Mouse (Mus musculus) embryonic facial prominence, embryonic 14.5 days (tissue): ENCODE results near the gene Gm5751. TPM values are rescaled to one million over a fixed set of nuclear protein-coding genes. Genes with fewer than 3 reads are reported as not detected.

Experiments used
- ATAC-seq: fragments of 200-750 bp; cut with Nextera tagmentation; 2 replicates; pipeline ENCODE4 v1.8.0; 2017; ENCODE audit warnings: low read depth, moderate number of reproducible peaks, moderate TSS enrichment
- DNase-seq: peaks from one replicate; pipeline ENCODE4 v3.0.0-alpha.2; 2015; ENCODE audit warnings: low spot score
- H3K27ac ChIP-seq: fragments of 300-500 bp; sonication (generic); replicated peaks from 2 replicates; pipeline ENCODE4 v1.5.1; 2014; ENCODE audit warnings: low read depth, mild to moderate bottlenecking, low read length, moderate library complexity
- H3K27me3 ChIP-seq: fragments of 300-500 bp; sonication (generic); replicated peaks from 2 replicates; pipeline ENCODE4 v1.6.1; 2014; ENCODE audit warnings: low read length; ENCODE audit not compliant: control insufficient read depth, insufficient read depth
- H3K36me3 ChIP-seq: fragments of 300-500 bp; sonication (generic); 2 replicates; pipeline ENCODE4 v1.6.1; 2014; ENCODE audit warnings: low read length, mixed read lengths; ENCODE audit not compliant: control insufficient read depth, insufficient read depth
- H3K4me1 ChIP-seq: fragments of 300-500 bp; sonication (generic); 2 replicates; pipeline ENCODE4 v1.6.1; 2014; ENCODE audit warnings: antibody characterized with exemption, low read length; ENCODE audit not compliant: control insufficient read depth, insufficient read depth
- H3K4me2 ChIP-seq: fragments of 300-500 bp; sonication (generic); 2 replicates; pipeline ENCODE4 v1.6.1; 2014; ENCODE audit warnings: low read depth, mild to moderate bottlenecking, low read length, moderate library complexity, mixed read lengths
- H3K4me3 ChIP-seq: fragments of 300-500 bp; sonication (generic); 2 replicates; pipeline ENCODE4 v1.5.1; 2014; ENCODE audit warnings: low read depth, mild to moderate bottlenecking, low read length
- H3K9ac ChIP-seq: fragments of 300-500 bp; sonication (generic); 2 replicates; pipeline ENCODE4 v1.6.1; 2014; ENCODE audit warnings: low read depth, mild to moderate bottlenecking, low read length, moderate library complexity, mixed read lengths
- H3K9me3 ChIP-seq: fragments of 300-500 bp; sonication (generic); 2 replicates; pipeline ENCODE4 v1.6.1; 2016; ENCODE audit warnings: low read length; ENCODE audit not compliant: control insufficient read depth
- WGBS: fragments of 180-500 bp; shearing (Covaris S2); extraction: QIAGEN DNeasy Blood & Tissue Kit; methylation state at CpG from one replicate; pipeline ENCODE4 v1.1.7; 2014; 5-methylcytosine and 5-hydroxymethylcytosine counted together
- polyA plus RNA-seq: library from polyadenylated mRNA; unstranded; fragments of >200 nt; fragmentation: Nextera tagmentation; extraction: Ambion mirVana; gene quantifications from 2 replicates; pipeline ENCODE4 v1.2.1, GENCODE M21; 2014

Gene Gm5751
- polyA plus RNA-seq, 1 experiment from 2014 or later, result not detected

- DNase-seq (no peak), ATAC-seq (peak; percentile 63)
- no peaks in the 10 kb centered on the region for H3K36me3 ChIP-seq
- 31% methylated on average over 10 of the region's 42 CpGs for WGBS
- H3K27ac ChIP-seq, result peak overlapping the region; percentile 82
- no peaks in the 10 kb centered on the region for H3K27me3 ChIP-seq
- peak overlapping the region; percentile 57 for H3K4me3 ChIP-seq
- no peaks in the 10 kb centered on the region; the same call in 1 of the 2 replicates for H3K4me1 ChIP-seq
- no peaks in the 10 kb centered on the region for H3K9me3 ChIP-seq
- H3K9ac ChIP-seq, result peak overlapping the region; percentile 76
- peak overlapping the region; percentile 64 for H3K4me2 ChIP-seq
These were observed 19.2 kb downstream of the Gm5751 start for GRCm38 (mm10) chrX:8893182-8893651.

DNA sequence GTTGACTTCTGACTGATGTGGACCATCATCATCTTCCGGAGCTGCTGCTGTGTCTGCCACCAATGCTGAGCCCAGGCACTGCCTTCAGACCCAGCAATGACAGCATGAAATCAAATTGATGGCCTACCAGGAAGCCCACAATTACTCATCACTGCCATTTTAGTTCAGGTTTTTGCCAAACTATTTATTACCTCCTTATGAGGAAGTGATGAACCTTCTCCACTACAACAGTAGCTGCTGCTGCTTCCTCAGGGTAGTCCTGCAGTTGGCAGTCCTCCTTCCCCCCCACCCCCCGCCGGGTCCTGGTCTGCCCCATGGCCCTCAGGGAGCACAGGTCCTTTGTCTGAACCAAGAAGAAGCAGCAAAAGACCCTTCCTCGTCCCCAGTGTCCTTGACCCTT lies 26.8 kb downstream of the Gm5751 start:
- Histone ChIP-seq H3K9me3 (no peaks in the 10 kb centered on the region), H3K36me3 (no peaks in the 10 kb centered on the region), H3K27me3 (no peaks in the 10 kb centered on the region), H3K9ac (no peak overlapping the region), H3K4me1 (no peaks in the 10 kb centered on the region), H3K4me3 (no peak overlapping the region), H3K4me2 (no peak overlapping the region), H3K27ac (no peak overlapping the region)
- no peak for ATAC-seq
- no peak for DNase-seq
- 61% methylated on average over 4 of the region's 4 CpGs for WGBS

DNA sequence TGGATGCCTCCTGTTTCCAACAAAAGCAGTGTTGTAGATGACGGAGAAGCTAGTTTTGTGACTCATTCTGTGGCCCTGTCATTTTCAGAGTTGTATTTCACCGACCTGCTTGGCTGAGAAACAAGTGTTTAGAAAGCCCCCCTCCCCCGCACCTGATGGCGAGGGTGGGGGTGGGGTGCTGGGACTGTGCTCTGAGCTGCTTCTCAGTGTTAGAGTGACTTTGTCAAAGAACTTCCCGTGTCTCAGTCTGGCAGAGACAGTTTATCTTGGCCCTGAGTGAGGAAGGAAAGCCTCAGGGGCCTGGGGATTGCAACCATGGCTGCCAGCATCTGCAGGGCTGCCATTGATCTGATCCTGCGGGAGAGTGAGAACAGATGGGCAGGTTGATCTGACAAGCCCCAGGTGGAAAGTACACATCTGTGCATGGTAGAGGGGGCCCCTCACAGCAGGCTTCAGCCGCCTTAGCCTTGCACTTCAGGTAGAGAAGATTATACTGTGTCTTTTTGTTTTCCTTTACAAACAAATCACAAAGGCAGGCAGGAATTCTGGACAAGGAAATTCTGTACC lies 27.9 kb downstream of the Gm5751 start:
- no peak overlapping the region for H3K4me3 ChIP-seq
- peak; percentile 10 for DNase-seq
- no peak overlapping the region for H3K4me2 ChIP-seq
- WGBS, result 16% methylated on average over 6 of the region's 7 CpGs
- ATAC-seq, result peak; percentile 71
- H3K4me1 ChIP-seq, result no peaks in the 10 kb centered on the region
- no peak overlapping the region for H3K27ac ChIP-seq
- no peaks in the 10 kb centered on the region for H3K36me3 ChIP-seq
- H3K9me3 ChIP-seq, result no peaks in the 10 kb centered on the region
- H3K27me3 ChIP-seq, result no peaks in the 10 kb centered on the region
- H3K9ac ChIP-seq, result no peak overlapping the region

- Histone ChIP-seq H3K4me3 (no peak overlapping the region), H3K4me1 (no peaks in the 10 kb centered on the region)
- no peak for ATAC-seq
These were observed 47.0 kb downstream of the Gm5751 start for GRCm38 (mm10) chrX:8921080-8921479.

DNA sequence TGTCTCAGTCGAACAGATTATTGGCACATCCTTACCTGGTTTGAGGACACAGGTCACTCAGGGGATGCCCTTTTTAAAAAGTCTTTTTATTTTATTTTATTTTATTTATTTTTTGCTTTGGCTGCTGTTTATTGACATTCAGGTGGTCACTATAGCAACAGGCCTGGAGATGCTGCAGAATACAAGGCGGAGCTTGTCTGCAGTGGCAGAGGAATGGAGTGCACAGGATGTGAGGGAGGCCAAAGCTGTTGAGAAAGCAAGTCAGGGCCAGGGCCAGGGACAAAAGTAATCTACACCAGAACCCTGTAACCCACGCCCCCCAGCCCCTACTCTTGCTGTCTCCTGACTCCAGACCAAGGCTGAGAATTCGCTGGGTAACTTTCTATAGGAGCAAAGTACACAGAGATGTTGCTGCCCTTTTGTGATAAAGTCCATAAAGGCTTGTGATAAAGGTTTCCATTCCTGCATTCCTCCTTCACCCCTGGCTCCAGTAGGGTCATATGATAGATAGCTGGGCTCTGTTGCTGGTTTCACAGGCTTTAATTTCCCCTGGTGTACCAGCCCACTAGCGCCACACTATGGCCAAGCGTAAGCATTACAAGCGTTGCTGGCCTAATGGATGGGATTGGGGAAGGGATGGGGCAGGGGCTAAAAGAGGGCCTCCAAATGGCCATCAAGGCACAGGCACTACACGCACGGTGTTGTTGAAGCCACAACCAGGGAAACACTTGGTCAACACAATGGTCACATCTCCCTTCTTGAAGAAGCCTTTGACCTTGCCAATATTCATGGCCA lies 48.0 kb downstream of the Gm5751 start:
- no peak for ATAC-seq
- Histone ChIP-seq H3K4me2 (no peak overlapping the region), H3K27ac (no peak overlapping the region), H3K4me3 (no peak overlapping the region), H3K9ac (no peak overlapping the region), H3K27me3 (no peaks in the 10 kb centered on the region), H3K9me3 (no peaks in the 10 kb centered on the region), H3K4me1 (no peaks in the 10 kb centered on the region), H3K36me3 (no peaks in the 10 kb centered on the region)
- DNase-seq, result no peak
- WGBS, result 54% methylated on average over 9 of the region's 9 CpGs

More at GRCm38 (mm10) chrX:8921080-8921479, 47.0 kb downstream of the Gm5751 start:
- no peaks in the 10 kb centered on the region for H3K27me3 ChIP-seq
- no peaks in the 10 kb centered on the region for H3K36me3 ChIP-seq
- DNase-seq, result no peak
- no peak overlapping the region for H3K27ac ChIP-seq
- H3K9ac ChIP-seq, result no peak overlapping the region
- no peak overlapping the region for H3K4me2 ChIP-seq
- 71% methylated on average over 4 of the region's 4 CpGs for WGBS
- H3K9me3 ChIP-seq, result no peaks in the 10 kb centered on the region

DNA sequence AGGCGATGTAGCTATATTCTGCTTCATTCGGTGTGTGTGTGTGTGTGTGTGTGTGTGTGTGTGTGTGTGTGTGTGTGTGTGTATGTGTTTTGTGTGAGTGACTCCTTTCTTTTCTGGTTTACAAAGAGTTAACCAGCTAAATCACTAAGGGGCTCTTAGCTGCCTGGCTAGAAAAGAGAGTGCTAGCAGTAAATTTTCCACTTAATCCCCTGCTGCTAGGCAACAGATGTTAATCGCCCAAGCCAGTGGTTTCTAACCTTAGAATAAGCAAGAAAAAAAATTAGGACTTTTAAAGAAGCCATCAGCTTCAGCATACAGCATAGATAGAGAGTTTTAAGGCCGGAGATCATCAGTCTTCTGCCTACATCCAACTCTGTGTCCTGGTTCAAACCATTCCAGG lies 53.3 kb downstream of the Gm5751 start:
- no peak for ATAC-seq
- DNase-seq, result no peak
- H3K4me2 ChIP-seq, result no peak overlapping the region
- H3K9me3 ChIP-seq, result no peaks in the 10 kb centered on the region
- H3K36me3 ChIP-seq, result no peaks in the 10 kb centered on the region
- H3K27ac ChIP-seq, result no peak overlapping the region
- 46% methylated on average over 4 of the region's 4 CpGs for WGBS
- no peaks in the 10 kb centered on the region for H3K4me1 ChIP-seq
- no peak overlapping the region for H3K9ac ChIP-seq
- no peak overlapping the region for H3K4me3 ChIP-seq
- no peaks in the 10 kb centered on the region for H3K27me3 ChIP-seq

Other genes with a start within 250 kb of the Gm5751 start
- not detected in 2 replicates for gene Ssxb8, start 183.4 kb upstream of the Gm5751 start, polyA plus RNA-seq
- not detected in 2 replicates for gene Ssx9, start 125.8 kb upstream of the Gm5751 start, polyA plus RNA-seq
- not detected in 2 replicates for gene Ssxb5, start 70.6 kb upstream of the Gm5751 start, polyA plus RNA-seq
- not detected in 2 replicates for gene Gm6592, start 30.3 kb upstream of the Gm5751 start, polyA plus RNA-seq
- 4.0 and 4.8 TPM in 2 replicates for gene B630019K06Rik, start 18.1 kb downstream of the Gm5751 start, polyA plus RNA-seq
- not detected in 2 replicates for gene Fthl17b, start 88.7 kb downstream of the Gm5751 start, polyA plus RNA-seq
- not detected in 2 replicates for gene Fthl17c, start 102.3 kb downstream of the Gm5751 start, polyA plus RNA-seq
- gene Fthl17d, start 112.5 kb downstream of the Gm5751 start, polyA plus RNA-seq, result not detected in 2 replicates
- not detected in 2 replicates for gene Fthl17e, start 159.2 kb downstream of the Gm5751 start, polyA plus RNA-seq
- not detected in 2 replicates for gene Fthl17f, start 188.8 kb downstream of the Gm5751 start, polyA plus RNA-seq
- not detected in 2 replicates for gene 4930402K13Rik, start 230.3 kb downstream of the Gm5751 start, polyA plus RNA-seq